Mouse (Mus musculus) adrenal gland, postnatal 36 days (tissue): ENCODE results near the gene Elovl7. TPM values are rescaled to one million over a fixed set of nuclear protein-coding genes. Genes with fewer than 3 reads are reported as not detected.

ENCODE experiments used
- DNase-seq, 2 experiments: peaks; one replicate each; pipeline ENCODE4 v3.0.0; 2021; ENCODE audit warnings: mixed read lengths in 1 of 2
- long read RNA-seq, 2 experiments: library from polyadenylated mRNA; stranded (forward); transcript quantifications; one replicate each; pipeline ENCODE4 v2.0.0; 2021; ENCODE audit warnings: borderline sequencing depth in 2 of 2
- total RNA-seq, 2 experiments: library from RNA; stranded (reverse); gene quantifications; 2 replicates each; pipeline ENCODE4 v1.2.3; 2021

Elovl7 gene
- total RNA-seq, result 1 to 10 TPM; 2.7 to 4.7 TPM
- long read RNA-seq, experiment 1, full-length matches to known transcripts, result 3 of 3 reads
- long read RNA-seq, experiment 1, partial matches to known transcripts, result 0 of 3 reads
- long read RNA-seq, experiment 1, other reads (novel, unspliced or antisense), result 0 of 3 reads
- long read RNA-seq, experiment 2, result 0 reads

DNA sequence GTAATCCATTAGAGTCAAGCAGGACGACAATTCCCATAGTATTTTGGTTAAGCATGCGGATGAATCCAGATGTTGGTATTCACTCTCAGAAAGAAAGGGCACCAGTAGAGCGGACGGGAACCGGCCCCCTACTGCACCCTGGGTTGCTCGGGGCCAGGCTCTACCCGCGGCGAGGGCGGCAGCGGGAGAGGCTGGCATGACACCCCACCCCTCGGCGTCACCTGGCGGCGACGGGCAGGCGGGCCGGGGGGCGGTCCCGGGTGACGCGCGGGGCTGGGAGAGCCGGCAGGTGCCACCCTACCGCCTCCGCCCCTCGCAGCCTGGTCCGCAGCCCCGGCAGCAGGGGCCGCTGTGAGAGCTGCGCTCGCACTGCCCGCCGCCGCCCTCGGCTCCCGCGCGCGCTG lies at the start of gene Elovl7:
Elovl7 (plus strand) TSS at position 324 of the 404 bp plus-strand sequence.
- peak; percentile 86 to 89 for DNase-seq

DNA sequence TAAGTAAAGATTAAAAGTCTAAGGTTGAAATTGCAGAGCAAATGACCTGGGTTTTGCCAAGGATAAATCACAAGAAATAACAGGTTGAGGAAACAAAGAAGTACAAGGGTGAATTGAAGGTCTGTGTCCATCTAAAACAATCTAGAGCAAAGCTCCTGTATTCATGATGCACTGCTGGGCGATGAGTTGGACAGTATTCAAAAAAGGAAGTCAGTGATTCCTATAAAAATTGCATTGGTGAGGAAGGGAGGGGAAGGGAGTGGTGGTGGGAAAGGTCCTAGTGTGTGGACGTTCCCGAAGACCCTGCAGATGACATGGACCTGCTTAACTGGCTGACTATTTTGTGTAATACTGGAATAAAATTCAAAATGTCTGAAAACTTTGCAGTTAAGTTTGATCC lies 49.6 kb upstream of the Elovl7 start:
- DNase-seq, result no peak

DNA sequence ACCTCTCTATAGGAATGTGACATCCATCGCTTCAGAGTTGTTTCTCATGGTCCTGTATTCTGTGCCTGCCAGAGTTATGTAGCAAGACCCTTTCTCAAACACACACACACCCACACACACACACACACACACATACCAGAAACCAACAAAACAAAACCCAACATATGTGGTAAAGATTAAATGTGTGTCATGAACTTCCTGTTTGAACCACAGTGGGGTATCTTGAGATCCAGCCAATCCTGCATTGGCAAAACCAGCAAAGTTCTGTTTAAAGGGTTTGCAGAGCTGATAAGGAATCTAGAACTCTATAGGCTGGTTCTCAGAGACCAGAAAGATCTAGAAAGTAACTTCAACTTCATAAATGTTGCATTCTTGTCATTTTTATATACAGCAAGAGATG lies 44.2 kb upstream of the Elovl7 start:
- no peak for DNase-seq

DNA sequence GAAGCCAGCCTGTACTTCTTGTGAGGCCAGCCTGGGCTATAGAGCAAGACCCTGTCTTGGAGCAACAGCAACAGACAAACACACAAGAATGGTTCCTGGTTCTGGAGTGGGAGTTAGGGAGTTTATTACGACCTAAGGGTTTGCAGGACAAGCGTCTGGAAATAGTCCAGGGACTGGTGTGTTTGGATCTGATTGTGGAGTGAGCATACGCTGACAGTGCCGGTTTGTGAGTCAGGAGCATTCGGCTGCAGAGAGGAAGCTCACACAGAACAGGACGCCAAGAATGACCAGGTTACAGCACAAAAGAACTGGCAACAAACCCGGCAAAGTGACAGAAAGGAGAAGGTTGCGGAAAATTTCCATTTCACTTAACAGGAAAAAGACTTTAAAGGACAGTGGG lies 43.7 kb upstream of the Elovl7 start:
- no peak for DNase-seq

DNA sequence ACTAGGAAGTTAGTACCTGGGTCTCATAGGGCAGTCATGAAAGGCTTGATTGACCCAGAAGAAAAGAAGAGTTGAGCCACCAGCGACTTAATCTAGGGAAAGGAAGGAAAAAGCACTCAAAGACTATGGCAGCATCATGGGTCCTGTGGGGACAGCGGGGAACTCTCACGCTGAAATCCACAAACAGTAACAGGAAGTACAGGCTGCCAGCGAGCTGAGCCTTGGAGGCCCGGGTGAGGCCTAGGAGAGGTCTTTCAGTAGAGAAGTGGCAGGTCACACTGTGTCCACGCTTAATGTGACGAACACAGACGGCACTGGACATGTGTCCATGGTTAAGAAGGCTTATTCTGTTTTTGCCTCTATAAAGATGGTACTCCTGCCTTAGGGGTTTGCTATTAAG lies 34.6 kb upstream of the Elovl7 start:
- DNase-seq, result no peak

DNA sequence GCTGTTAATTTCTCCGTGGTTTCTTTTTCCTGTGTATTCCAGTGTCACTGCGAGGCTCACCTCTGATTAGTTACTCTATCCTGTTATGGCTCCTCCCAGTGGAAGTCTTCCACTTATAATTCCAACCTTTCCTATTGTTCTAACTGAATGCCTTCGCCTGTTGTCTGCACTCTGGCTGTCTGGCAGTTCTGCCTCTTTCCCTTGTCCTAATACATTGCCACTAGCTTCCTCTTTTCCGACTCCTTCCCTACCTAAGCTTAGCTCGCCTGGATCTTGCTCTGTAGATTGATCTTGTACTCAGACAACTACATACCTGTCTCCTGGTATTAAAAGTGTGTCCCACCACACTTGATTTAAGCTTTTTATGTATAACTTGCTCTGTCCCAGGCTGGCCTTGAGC lies 33.4 kb upstream of the Elovl7 start:
- DNase-seq, result no peak

DNA sequence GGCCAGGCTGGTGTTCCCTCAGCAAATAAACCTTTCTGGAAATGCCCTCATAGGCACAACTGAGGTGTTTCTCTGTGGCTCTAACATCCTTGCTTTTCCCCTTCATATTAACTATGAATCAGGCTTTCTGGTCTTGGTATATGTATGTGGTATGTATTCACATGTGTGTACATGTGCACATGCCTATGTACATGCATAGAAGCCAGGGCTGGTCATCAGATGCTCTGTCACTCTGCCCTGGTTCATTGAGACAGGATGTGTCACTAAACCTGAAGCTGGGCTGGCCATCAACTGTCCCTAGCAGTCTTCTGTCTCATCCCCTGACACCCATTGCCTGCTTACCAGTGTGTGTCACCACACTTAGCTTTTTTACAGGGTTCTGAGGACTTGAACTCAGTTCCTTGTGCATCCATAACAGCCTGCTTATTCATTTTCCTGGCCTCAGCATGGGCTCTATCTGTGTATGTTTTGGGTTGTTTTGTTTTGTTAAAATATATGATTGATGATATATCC lies 29.4 kb upstream of the Elovl7 start:
- no peak for DNase-seq

DNA sequence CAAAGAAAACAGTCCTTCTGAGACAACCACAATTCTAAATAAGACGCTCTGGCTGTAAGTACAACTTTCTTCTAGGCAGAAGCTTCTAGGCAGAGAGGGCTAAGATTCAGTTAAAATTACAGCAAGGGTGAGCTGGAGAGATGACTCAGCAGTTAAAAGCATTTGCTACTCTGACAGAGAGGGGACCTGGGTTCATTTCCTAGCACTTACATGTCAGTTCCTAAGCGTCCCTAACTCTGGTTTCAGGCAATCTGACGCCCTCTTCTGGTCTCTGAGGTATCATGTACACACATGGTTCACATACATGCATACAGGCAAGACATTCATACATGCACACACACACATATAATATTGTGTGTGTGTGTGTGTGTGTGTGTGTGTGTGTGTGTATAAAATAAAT lies 28.7 kb upstream of the Elovl7 start:
- DNase-seq, result no peak

DNA sequence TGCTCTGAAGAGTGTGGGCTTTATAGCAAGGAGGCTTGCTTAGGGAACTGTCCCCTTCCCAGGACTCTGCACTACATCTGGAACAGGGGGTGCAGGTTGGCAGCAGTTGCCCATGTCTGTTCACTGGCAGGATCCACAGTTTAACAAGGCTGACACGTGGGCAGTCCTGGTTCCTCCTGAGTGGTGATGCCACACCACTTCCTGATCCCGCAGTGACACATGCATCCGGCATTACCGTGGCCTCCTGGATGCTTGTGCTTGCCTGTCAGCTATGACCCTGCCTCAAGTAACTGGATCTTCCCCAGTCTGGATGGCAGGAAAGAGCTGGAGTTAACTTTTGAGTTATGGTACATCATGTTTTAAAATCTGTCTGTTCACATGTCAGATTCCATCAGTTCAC lies 26.2 kb upstream of the Elovl7 start:
- no peak for DNase-seq

DNA sequence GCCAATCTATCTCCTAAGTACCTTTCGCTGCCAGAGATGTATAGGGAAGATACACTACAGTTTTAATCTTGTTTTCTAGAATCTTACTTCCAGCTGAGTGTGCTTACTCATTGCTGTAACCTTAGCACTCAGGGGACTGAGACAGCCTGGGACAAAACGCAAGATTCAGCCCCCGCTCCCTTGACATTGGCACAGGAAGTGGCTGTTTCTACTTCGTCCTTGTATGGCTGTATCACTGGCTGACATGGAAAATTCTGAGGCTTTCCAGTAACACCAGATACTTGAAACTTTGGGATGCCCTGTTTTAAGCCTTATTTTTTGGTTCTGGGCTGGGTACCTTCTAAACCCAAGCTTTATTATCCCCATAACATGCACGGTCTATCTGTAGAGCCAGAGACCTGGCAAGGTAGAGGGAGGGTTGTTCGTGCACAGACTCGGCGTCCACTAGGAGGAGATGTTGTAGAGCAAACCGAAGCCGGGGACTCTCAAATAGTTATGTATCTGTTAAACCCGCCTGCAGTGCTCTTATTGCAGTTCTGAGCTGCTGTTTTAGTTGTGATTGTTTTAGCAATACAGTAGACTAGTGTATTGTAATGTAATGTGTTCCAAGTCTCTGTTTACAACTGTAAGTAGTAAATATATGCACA lies 23.0 kb upstream of the Elovl7 start:
- DNase-seq, result peak; percentile 34 to 61

DNA sequence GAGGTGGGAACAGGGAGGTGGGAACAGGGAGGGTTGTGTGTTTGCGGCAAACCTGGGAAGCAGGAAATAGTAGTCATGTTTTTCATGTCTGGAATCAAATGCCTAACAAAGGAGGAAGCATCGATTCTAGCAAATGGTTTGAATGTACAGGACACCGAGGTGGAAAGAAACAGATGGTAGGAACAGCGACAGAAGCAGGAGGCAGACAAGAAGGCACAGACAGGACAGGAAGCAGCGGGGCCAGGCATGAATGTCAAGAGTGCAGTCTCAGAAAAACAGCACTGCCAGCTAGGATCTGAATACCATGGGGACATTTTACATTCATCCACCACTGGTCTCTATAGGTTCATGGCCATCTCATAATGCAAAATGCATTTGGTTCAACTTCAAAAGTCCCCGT lies 18.7 kb upstream of the Elovl7 start:
- DNase-seq, result no peak

DNA sequence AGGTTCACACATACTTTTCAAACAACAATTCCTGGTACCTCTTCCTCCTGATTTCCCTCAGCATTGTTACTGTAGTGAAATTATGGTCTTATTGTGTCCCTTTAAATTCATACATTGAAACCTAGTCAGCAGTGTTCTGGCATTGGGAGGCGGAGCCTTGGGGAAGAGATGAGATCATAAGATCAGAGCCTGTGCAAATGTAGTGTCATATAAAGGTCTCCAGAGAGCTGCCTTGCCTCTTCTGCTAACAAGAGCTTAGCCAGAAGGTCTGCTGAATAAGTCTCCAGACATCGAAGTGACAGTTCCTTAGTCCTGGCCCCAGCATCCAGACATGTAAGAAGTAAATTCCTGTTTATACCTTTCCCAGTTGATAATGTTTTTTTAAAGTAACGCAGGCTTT lies 9.3 kb upstream of the Elovl7 start:
- DNase-seq, result peak in 1 of 2 experiments; percentile 23

DNA sequence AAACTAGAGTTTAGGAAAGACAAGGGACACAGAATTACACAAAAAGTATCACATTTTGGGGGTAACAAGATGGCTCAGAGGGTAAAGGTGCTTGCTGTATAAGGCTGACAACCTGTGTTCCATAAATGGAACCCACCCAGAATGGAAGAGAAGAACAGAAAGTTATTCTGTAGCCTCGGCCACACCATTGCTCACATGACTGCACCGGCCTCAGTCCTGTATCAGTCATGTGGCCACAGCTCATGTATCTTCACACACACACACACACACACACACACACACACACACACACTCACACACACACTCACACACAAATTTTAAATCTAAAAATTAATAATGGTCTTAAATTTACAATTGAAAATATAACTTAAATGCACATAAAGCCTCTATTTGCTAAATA lies 6.8 kb upstream of the Elovl7 start:
- no peak for DNase-seq

DNA sequence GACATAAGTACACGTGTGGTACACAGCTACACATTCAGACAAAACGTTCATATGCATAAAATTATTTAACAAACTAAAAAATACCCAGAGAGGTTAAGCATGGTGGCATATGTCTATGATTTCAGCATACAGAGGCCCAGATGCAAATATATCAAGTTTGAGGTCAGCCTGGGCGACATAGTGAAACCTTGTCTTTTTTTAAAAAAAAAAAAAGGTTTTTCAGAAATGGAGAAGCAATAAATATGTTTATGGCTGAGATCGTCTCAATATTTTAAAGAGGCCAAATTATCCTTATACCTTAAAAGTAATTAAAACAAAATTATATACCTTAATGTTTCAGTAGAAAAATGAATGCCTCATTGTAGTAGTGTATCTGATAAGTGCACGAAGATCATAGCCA lies 6.1 kb upstream of the Elovl7 start:
- no peak for DNase-seq

DNA sequence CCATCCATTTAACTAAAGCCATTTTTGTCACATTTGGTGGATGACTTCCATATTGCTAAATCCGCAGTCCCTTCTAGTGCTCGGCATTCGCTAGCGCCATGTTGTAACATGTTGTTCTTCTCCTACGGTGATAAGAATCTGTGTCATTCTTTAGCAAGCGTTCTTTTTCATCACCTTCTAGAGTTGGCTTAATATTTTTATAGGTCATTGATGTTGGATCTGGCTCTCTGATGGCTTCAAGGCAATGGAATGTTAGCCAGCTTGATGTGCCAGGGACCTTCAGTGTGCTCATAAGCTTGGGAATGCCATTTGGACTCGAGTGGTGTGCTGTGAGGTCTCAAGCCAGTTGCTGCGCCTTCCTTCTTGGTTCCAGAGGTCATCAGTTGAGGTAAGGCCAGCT lies 3.2 kb upstream of the Elovl7 start:
- DNase-seq, result no peak

DNA sequence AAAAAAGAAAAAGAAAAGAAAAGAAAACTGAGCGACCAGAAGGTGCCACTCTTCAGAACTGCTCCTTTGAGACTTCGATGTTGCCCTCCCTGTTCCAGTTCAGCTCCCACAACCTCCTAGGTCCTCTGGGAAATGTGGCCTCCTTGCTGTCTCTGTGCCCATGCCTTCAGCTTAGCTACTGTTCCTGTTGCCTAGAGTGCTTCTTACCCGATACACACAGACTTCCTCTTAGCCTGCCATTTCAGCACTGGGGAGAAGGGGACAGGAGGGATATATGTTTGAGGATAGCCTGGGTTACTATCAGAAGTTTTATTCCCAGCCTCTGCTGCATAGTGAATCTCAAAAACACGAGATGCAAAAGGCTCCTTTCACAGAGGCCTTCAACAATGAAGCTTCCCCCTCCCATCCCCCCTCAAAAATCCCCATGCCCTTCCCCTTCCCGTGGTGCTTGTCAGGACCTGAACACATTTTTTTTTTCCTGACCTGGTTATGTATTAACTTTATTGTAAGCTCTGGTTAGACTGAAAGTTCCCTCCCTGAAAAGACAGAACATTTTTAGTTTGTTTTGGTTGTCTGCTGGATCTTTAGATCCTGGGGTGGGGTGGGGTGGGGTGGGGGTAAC lies 1.7 kb upstream of the Elovl7 start:
- no peak for DNase-seq

DNA sequence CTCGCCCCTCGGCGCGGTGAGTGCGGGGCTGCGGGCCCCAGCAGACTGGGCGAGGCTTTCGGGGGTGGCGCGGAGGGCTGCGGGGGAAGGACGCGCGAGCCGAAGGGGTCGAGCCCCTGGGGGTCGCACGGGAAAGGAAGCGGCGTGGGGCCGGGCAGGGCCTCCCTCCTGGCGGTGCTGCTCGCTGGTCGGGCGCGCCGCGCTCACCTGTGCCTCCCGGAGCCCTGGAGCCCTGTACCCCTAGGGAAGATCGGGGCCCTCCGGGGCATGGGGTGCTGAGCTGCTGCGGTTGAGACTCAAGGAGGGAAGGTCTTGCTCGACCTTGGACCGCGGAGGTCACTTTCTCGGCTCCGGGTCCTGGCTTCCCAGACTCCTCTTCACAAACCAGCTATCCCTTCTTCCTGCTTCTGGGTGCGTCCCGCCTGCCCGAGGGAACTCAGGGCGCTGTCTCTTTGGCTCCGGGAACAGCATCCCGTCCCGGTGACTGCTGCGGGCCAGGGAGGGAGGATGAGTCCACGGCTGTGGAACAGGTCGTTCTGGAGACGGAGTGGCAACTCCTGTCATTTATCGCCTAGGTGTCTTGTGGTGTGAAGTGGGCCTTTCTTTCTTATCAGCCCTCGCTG lies 392 bp downstream of the Elovl7 start:
- peak; percentile 17 to 38 for DNase-seq

DNA sequence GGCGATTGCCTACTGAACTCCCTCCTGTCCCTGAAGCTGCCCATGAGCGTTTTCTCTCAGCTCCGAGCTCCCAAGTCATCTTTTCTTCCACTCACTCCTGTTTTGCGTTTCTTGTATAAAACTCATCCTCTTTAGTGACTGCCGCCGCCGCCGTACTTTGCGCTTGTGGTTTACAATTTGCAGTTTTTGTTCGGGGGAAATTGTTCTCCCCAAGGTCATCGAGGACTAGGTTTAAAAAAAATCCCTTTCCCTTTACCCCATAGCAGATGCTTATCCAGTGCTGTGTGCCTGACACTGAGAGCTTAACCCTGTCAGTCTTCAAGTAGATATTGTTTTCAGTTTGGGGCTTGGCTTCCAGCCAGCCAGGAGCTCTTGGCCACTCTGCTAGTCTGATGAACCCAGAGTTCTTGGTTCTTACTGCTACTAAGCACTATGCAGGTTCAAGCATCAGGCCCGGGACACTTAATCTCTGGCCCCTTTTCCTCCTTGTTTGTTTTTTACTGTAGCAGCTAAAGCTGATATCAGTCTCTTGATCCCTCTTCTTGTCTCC lies 1.1 kb downstream of the Elovl7 start:
- peak in 1 of 2 experiments; percentile 4 for DNase-seq

DNA sequence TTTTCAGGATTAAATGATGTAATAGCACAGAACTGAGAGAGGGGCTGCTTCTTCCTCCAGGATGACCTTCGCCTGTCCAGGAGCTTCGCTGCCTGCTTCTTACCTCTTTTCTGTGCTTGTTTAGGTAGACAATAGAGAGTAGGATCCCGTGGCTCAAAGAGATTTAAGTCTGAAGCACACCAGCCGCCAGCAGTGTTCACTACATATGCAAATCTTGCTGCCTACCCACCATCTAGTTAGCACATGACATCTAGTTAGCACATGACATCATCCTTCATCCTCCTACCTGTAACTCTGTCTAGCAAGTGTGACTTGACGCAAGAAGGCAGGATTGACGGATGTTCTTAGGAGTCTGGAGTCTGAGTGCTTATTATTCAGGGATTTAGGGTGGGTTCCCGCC lies 5.6 kb downstream of the Elovl7 start:
- DNase-seq, result no peak

DNA sequence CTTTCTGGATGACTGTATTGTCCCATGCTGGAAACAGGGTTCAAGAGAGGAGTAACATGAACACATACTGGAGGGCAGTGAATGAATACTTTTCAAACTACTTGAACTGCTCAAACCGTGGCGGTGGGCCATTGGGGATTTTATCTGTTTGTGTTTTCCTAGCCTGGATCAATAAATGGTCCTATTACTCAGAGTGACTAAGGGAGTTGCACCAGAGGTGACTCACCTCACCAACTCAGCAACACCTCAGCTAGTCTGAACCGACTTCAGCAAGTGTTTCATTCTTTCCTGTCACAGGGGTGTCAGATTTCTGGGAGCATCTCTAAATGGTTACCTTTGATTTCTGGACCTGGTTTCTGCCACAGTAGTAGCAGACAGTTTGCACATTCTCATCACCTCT lies 15.0 kb downstream of the Elovl7 start:
- no peak for DNase-seq

DNA sequence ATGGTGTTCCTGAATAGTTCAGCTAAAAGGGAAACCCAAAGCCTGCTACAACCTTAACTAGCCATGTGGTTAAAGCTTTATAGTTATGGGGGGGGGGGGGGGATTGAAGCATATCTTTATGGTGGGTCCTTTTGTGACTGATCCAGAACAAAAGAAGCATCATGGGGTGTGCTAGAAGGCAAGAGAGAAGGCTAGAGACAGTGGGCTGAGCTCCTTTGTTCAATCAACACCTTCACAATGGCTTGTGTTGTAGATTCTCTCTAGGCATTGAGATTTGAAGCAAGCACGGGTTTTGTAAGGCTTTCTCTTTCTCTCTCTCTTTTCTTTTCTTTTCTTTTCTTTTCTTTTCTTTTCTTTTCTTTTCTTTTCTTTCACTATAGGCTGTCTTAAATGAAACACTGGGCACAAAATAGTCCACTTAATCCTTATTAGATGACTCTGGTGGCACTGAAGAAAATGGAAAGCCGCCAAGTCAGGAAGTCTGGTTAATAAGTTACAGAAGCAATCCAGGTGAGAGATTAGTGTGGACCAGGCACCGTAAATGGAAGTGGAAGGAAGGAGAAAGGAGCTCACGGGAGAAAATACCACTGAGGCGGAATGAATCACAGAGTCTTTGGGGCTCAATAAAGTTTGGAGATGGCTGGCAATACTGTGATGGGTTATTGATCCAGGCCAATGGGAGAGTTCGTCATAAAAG lies 15.6 kb downstream of the Elovl7 start:
- no peak for DNase-seq

DNA sequence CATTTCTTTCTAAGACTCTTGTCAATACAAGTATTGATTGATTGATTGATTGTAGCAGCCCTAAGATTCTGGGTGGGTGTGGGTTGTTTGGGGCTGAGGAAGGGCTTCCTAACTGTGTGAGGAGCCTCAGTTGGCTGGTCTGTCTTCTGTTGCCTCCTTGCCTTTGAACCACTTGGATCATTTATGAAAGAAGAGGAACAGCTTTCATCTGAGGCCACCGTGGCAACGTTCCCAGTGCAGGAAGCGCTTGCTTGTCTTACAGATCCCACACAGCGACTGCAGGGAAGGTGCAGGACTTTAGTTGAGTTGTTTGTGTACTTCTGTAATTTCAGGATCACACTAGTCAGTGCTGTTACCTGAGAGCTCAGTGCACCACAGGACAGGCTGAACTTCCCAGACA lies 25.8 kb downstream of the Elovl7 start:
- DNase-seq, result peak; percentile 39 to 51
